Mouse (Mus musculus) megakaryocyte, embryonic 14.5 days (primary cell): ENCODE data around the gene Mapk8. TPM values are rescaled to one million over a fixed set of nuclear protein-coding genes. Genes with fewer than 3 reads are reported as not detected.

ENCODE experiments used
- H3K27me3 ChIP-seq: replicated peaks from 2 replicates; pipeline ENCODE3; 2012; ENCODE audit warnings: inconsistent platforms
- H3K36me3 ChIP-seq: replicated peaks from 2 replicates; pipeline ENCODE3; 2012; ENCODE audit warnings: low read length, inconsistent platforms, mixed read lengths
- H3K4me1 ChIP-seq: 2 replicates; pipeline ENCODE4 v1.6.1; 2012; ENCODE audit warnings: inconsistent platforms
- H3K4me3 ChIP-seq: replicated peaks from 2 replicates; pipeline ENCODE3; 2012; ENCODE audit warnings: moderate library complexity, mild to moderate bottlenecking, inconsistent platforms
- H3K9me3 ChIP-seq: 2 replicates; pipeline ENCODE4 v1.6.1; 2012; ENCODE audit warnings: inconsistent platforms
- FLI1 ChIP-seq: IDR thresholded peaks from 2 replicates; pipeline ENCODE4 v1.6.1; 2012; ENCODE audit warnings: low read length, inconsistent platforms, mixed read lengths
- GATA1 ChIP-seq: IDR thresholded peaks from 3 replicates; pipeline ENCODE4 v1.6.1; 2012; ENCODE audit warnings: mixed read lengths, low read length, inconsistent platforms, borderline replicate concordance
- polyA plus RNA-seq: library from polyadenylated mRNA; stranded (reverse); fragments of >175 nt; gene quantifications from 2 replicates; pipeline ENCODE4 v1.2.3, GENCODE M21; 2012; ENCODE audit warnings: low replicate concordance; ENCODE audit not compliant: insufficient read depth

The Mapk8 gene
- polyA plus RNA-seq, 1 experiment = 0.76 TPM

DNA sequence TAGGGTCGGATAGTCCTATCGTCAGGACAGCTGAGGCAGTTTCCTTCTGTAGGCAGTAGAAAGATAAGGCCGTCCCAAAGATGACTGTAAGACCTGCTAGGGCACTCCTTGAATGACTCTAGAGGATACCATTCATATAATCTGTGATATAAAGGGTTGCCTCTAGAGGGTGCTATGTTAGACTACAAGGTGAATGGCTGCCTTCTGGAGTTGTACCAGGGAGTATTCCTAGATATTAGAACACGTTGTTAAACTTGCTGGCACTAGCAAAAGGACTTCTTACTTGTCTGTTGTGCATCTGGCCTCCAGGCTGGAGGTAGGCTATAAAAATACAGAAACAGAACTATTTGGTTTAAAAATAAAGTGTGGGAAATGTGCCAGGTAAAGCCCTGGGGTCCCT is 116.0 kb downstream of the Mapk8 start:
- TF ChIP-seq FLI1 (no peak), GATA1 (no peak)
- H3K4me3 ChIP-seq = no peak overlapping the region
- H3K4me1 ChIP-seq = peaks cover 8% of the 10 kb centered on the region
- H3K9me3 ChIP-seq = peaks cover 8% of the 10 kb centered on the region
- H3K27me3 ChIP-seq = peaks cover 72% of the 10 kb centered on the region
- H3K36me3 ChIP-seq = no peaks in the 10 kb centered on the region

DNA sequence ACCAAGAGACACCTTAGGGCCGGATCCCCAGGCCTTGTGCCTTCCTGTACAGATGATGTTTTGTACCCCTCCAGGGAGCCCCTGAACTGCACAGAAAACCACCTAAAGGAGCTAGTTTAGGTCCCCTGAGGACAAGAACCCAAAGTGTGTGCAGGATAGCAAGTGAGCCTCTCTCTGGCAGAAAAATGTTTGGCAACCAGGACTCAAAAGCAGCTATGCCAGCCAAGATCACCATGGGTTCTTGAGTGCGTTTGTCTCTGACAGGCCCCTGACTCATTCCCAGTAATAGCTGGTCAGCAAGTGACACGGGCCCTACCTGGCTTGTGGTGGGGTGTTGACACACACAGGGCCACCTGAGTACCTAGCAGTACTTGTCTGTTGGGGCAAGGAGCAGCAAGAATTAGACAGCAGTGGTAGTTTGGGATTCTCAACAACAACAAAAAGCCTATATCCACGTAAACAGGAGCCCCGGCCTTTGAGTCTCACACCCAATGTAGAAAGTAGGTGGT is 117.6 kb downstream of the Mapk8 start:
- peaks cover 8% of the 10 kb centered on the region for H3K9me3 ChIP-seq
- no peak for TF ChIP-seq GATA1
- TF ChIP-seq FLI1 = no peak
- peaks cover 10% of the 10 kb centered on the region for H3K4me1 ChIP-seq
- no peaks in the 10 kb centered on the region for H3K36me3 ChIP-seq
- H3K4me3 ChIP-seq = no peak overlapping the region
- H3K27me3 ChIP-seq = peaks cover 70% of the 10 kb centered on the region

DNA sequence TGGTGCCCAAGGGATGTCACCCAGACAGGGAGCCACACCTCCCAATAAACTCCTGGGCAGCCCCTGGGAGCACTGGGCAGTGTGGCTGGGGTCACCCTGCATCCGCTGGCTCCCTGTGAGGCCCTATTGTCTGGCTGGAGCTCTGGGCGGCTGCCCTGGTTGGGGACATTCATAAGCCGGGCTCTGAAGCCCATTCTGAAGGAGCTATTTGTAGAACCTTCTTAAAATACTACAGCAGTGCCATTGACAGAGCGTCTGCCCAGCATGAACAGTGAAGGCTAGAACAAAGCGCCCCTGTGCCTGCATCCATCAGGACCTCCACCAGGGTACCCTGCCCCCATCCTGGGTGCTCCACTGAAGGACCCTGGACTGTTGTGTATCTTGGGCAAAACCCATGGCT is 118.6 kb downstream of the Mapk8 start:
- peaks cover 13% of the 10 kb centered on the region for H3K4me1 ChIP-seq
- H3K36me3 ChIP-seq = no peaks in the 10 kb centered on the region
- TF ChIP-seq GATA1 = no peak
- TF ChIP-seq FLI1 = no peak
- peaks cover 3% of the 10 kb centered on the region for H3K9me3 ChIP-seq
- no peak overlapping the region for H3K4me3 ChIP-seq
- peaks cover 76% of the 10 kb centered on the region for H3K27me3 ChIP-seq

Other genes with a start within 250 kb of the Mapk8 start
- 1.5 and 6.5 TPM in 2 replicates for gene Arhgap22, start 233.1 kb downstream of the Mapk8 start, polyA plus RNA-seq
- gene Frmpd2, start 24.5 kb upstream of the Mapk8 start, polyA plus RNA-seq = not detected in 2 replicates
- gene Ptpn20, start 142.0 kb upstream of the Mapk8 start, polyA plus RNA-seq = not detected in 2 replicates